Mouse (Mus musculus) thymus, postnatal 10 days (tissue): Measurements from ENCODE around the gene Macf1.

Experiments used
- DNase-seq, 2 experiments: peaks; one replicate each; pipeline ENCODE4 v3.0.0; 2021; ENCODE audit warnings: low spot score in 2 of 2

Macf1 gene

DNA sequence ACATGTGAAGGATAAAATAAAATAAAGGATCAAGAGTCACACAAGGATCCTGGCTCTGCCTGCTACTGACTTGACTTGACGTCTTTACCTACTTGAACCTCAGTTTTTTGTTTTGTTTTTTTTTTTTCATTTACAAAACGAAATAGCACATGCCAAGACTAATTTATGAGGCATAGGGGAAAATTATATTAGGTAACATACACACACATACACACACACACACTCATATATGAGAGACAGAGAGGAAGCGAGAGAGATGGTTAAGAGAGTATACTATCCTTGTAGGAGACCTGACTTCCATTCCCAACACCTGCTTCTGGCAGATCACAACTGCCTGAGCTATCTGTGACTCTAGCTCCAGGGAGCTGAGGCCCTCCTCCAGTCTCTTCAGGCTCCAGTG, at the start of gene Macf1:
Gene Macf1 (minus strand): TSS at position 101 of the 400 bp plus-strand sequence.
- no peak for DNase-seq

DNA sequence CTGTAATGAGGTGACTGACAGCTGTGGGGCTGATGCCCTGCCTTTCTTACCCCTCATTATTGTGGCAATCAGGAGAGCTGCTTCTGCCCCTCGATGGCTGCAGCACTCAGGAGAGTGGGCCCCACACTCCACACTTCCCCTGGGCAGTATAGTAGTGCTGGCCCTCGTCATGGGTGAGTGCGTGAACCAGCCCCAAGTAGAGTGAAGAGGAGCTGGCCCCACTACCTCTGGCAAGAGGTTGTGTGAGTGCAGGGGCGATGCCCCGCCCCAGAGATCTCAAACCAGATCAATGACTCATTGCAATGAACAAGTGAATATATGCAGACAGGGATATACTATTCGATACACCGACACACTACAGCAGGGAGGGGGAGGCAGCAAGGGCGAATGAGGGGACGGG, 49.4 kb upstream of the Macf1 start:
- DNase-seq: no peak

DNA sequence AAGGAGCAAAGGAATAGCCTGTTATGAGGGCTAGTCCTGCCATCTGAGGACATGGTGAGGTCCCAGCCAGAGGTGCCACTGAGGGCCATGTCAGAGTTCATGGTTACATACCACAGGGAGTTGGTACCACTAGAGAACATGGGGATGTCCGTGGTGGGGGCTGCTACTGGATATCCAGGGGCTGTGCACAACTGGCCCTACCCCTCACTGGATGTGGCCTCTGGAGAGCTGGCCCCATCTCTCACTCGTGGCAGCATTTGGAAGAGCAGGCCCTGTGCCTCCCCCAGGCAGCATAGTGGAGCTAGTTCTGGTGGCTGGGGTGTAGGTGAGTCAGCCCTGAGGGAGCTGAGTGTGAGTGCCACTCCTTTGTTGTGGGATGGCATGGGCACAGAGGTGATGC, 48.8 kb upstream of the Macf1 start:
- DNase-seq: no peak

GRCm38 (mm10) chr4:123732163-123732910, 48.2 kb upstream of the Macf1 start:
- DNase-seq: no peak

DNA sequence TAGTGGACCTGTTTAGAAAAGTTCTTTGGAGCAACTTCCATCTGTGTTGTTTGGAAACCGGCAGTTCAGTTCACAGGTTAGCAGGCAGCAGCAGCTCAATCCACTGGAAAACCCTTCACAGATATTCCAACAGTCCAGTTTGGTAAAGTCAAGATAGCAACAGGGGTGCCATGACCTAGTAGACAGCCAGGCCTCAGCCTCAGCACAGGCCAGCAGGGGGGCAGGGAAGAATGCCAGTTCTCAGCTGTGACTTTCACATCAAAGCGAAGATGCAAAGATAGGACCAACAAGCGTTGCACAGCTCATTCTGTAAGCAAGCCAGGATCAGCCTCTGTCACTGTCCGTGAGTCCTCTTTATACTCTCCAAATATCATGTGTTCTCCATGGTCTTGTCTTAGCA, 37.6 kb upstream of the Macf1 start:
- DNase-seq: no peak

- DNase-seq: no peak
Measured at GRCm38 (mm10) chr4:123718434-123718780, 34.2 kb upstream of the Macf1 start.

GRCm38 (mm10) chr4:123717574-123718433, 33.6 kb upstream of the Macf1 start, which contains the start of gene Ndufs5:
Gene Ndufs5, minus strand, starts transcription at chr4:123718202.
- peak; percentile 91 to 94 for DNase-seq

DNA sequence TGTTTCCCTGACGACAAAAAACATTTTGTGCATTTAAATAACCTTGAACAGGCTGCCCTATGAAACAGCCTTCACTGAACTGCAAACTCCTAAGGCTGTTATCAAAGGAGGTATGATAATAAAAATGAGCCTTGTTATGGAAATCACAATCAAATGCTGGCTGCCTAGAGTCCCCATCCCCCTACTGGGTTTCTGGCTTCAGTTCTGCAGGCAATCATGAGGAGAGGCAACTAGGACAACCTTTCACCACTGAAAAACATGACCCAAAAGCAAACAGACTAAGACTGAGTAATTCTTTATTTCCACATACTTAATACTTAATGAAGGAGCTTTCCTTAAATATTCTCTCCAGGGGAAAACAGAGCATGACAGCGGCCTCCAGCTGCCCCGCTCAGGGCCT, 28.3 kb upstream of the Macf1 start:
- no peak for DNase-seq

GRCm38 (mm10) chr4:123707340-123707739, 23.2 kb upstream of the Macf1 start:
- DNase-seq: no peak

- DNase-seq: no peak
Measured at GRCm38 (mm10) chr4:123705340-123705739, 21.2 kb upstream of the Macf1 start.

GRCm38 (mm10) chr4:123693384-123693783, 9.2 kb upstream of the Macf1 start:
- no peak for DNase-seq

GRCm38 (mm10) chr4:123692071-123692470, 7.9 kb upstream of the Macf1 start:
- DNase-seq: no peak

DNA sequence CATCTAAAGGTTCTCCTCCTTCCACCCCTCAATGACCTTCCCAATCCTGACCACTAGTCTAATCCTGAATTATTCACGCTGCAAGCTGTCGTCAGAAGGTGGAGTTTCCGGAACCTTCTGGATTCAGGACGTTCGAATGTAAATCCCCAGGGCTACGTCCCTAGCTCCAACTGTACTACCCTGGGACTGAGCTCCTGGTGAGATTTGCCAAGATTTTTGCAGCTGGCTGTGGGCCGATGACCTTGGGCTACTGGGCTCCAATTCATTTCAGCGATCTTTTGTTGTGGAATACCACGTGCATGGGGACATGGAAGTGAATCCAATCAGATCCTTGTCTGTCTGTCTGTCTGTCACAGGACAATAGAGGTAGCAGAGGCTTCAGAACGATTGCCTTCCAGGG, 6.2 kb upstream of the Macf1 start:
- no peak for DNase-seq

DNA sequence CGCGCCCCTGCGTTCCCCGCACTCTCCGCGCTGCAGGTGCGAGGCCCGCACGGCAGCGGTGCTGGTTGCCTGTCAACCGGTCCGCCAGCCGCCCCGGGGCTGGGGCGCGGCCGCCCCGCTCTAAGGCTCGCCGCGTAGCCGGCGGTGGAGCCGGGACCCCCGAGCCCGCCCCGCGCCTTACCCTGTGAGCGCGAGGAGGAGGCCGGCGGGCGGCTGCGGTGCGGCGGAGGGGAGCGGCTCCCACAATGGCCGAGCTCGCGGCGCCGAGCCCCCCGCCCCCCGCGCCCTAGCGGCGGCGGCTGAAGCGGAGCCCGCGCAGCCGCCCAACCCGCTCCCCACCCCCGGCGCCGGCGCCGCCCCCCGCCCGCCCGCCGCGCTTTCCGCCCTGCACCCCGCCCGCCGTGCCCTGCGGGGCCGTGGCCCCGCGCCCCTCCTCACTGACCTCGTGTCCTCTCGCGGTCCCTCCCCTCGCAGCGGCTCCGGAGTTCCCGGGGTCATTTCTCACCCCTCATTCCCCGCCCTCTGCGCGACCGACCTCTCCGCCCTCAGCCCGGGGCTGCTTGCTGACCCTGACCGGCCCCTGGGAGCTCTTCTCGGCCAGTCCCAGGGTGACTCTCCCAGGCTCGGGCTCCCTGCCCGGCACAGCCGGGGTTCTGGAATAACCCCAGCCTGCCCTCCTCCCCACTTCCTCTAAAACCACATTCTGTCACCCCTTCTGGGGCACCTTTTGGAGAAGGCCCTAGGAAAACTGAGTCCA, 3.0 kb upstream of the Macf1 start:
- peak in 1 of 2 experiments; percentile 8 for DNase-seq

GRCm38 (mm10) chr4:123686368-123687024, 2.3 kb upstream of the Macf1 start:
- DNase-seq: no peak

GRCm38 (mm10) chr4:123685506-123686242, 1.5 kb upstream of the Macf1 start:
- DNase-seq: no peak

DNA sequence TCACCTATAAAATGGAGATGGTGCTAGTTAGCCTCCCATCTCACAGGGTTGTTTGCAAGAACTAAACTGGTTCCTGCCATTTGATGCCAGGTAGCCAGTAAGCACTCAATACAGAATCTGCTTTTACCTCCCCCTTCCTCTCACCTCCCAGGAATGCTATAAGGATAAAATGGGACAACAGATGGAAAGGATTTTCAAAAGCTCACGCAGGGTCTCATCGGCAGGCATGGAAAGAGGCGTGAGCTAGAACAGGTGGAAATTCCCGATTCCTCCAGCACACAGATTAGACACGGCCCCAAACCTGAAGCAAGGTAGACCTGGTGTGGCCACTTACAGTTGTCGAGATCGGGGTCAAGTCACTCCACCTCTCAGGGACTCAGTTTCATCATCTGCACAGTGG, 886 bp upstream of the Macf1 start:
- DNase-seq: no peak

DNA sequence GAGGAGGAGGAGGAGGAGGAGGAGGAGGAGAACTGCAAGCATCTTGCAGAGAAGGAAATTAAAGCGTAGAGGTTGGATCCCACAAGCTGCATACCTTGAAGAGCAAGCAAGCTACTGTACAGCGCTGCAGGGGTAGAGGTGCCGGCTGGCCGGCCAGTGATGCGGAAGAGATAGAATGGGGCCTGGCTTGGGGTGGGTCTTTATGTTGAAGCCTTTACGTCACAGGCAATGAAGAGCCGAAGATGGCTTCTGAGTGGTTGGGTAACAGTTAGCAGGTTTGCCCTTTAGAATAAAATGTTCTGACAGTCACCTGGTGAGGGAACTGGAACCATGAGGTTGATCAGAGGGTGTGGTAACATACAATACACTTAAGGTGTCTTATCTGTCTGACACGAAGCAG, 1.9 kb downstream of the Macf1 start:
- DNase-seq: no peak

GRCm38 (mm10) chr4:123680962-123681361, 3.2 kb downstream of the Macf1 start:
- DNase-seq: no peak

GRCm38 (mm10) chr4:123677060-123677804, 6.9 kb downstream of the Macf1 start:
- no peak for DNase-seq
